Mouse (Mus musculus) midbrain, embryonic 10.5 days (tissue): ENCODE results near the gene Tmem255b. TPM values are rescaled to one million over a fixed set of nuclear protein-coding genes. Genes with fewer than 3 reads are reported as not detected.

Experiments
- DNase-seq: peaks from one replicate; pipeline ENCODE4 v3.0.0-alpha.2; 2017; ENCODE audit warnings: low spot score
- H3K27ac ChIP-seq: fragments of 300-500 bp; sonication (generic); replicated peaks from 2 replicates; pipeline ENCODE4 v1.5.1; 2016; ENCODE audit warnings: mild to moderate bottlenecking
- H3K27me3 ChIP-seq: fragments of 300-500 bp; sonication (generic); 2 replicates; pipeline ENCODE4 v1.6.1; 2016; ENCODE audit warnings: low read depth, mild to moderate bottlenecking; ENCODE audit not compliant: poor library complexity, severe bottlenecking
- H3K36me3 ChIP-seq: fragments of 300-500 bp; sonication (generic); 2 replicates; pipeline ENCODE4 v1.6.1; 2016; ENCODE audit warnings: mild to moderate bottlenecking, moderate library complexity
- H3K4me1 ChIP-seq: fragments of 300-500 bp; sonication (generic); 2 replicates; pipeline ENCODE4 v1.6.1; 2016
- H3K4me3 ChIP-seq: fragments of 300-500 bp; sonication (generic); 2 replicates; pipeline ENCODE4 v1.5.1; 2016; ENCODE audit warnings: mild to moderate bottlenecking, moderate library complexity
- H3K9me3 ChIP-seq: fragments of 300-500 bp; sonication (generic); replicated peaks from 2 replicates; pipeline ENCODE4 v1.6.1; 2016; ENCODE audit warnings: mild to moderate bottlenecking
- WGBS: fragments of 180-500 bp; shearing (Covaris S2); methylation state at CpG from one replicate; pipeline ENCODE4 v1.1.7; 2016; 5-methylcytosine and 5-hydroxymethylcytosine counted together
- polyA plus RNA-seq: library from polyadenylated mRNA; unstranded; fragments of >200 nt; fragmentation: Nextera tagmentation; extraction: Ambion mirVana; gene quantifications from 2 replicates; pipeline ENCODE4 v1.2.1, GENCODE M21; 2016

Gene Tmem255b
- 0.10 TPM in 1 of 2 replicates, not detected in the other for polyA plus RNA-seq

- Histone ChIP-seq H3K9me3 (no peaks in the 10 kb centered on the region), H3K27ac (no peak within 1 kb of the TSS), H3K36me3 (no peaks in the 10 kb centered on the region), H3K4me3 (no peak within 1 kb of the TSS), H3K4me1 (peaks cover 17% of the 10 kb centered on the region), H3K27me3 (peaks cover 33% of the 10 kb centered on the region)
- no peak for DNase-seq
- 18% methylated on average over 10 of the region's 10 CpGs for WGBS
These were observed at the start of gene Tmem255b for GRCm38 (mm10) chr8:13434889-13435288. Gene Tmem255b, plus strand, starts transcription at chr8:13435189.

- Histone ChIP-seq H3K4me1 (no peaks in the 10 kb centered on the region), H3K4me3 (no peak overlapping the region)
- WGBS: 83% methylated on average over 13 of the region's 13 CpGs
These were observed 48.6 kb upstream of the Tmem255b start for GRCm38 (mm10) chr8:13386366-13386765.

GRCm38 (mm10) chr8:13387728-13388127 lies 47.3 kb upstream of the Tmem255b start:
- 87% methylated on average over 8 of the region's 8 CpGs for WGBS
- no peak overlapping the region for H3K27ac ChIP-seq
- no peaks in the 10 kb centered on the region for H3K36me3 ChIP-seq
- no peak overlapping the region for H3K4me3 ChIP-seq
- DNase-seq: no peak
- H3K4me1 ChIP-seq: no peaks in the 10 kb centered on the region
- H3K27me3 ChIP-seq: no peaks in the 10 kb centered on the region
- H3K9me3 ChIP-seq: no peaks in the 10 kb centered on the region

More at GRCm38 (mm10) chr8:13386366-13386765, 48.6 kb upstream of the Tmem255b start:
- H3K27ac ChIP-seq: no peak overlapping the region
- H3K27me3 ChIP-seq: no peaks in the 10 kb centered on the region
- peaks cover 2% of the 10 kb centered on the region for H3K36me3 ChIP-seq
- no peaks in the 10 kb centered on the region for H3K9me3 ChIP-seq
- no peak for DNase-seq

GRCm38 (mm10) chr8:13388744-13389143 lies 46.2 kb upstream of the Tmem255b start:
- Histone ChIP-seq H3K4me3 (no peak overlapping the region), H3K36me3 (no peaks in the 10 kb centered on the region), H3K27ac (no peak overlapping the region), H3K4me1 (no peaks in the 10 kb centered on the region), H3K9me3 (no peaks in the 10 kb centered on the region), H3K27me3 (no peaks in the 10 kb centered on the region)
- no peak for DNase-seq
- WGBS: 79% methylated on average over 2 of the region's 2 CpGs

GRCm38 (mm10) chr8:13393869-13394268 lies 41.1 kb upstream of the Tmem255b start:
- Histone ChIP-seq H3K36me3 (no peaks in the 10 kb centered on the region), H3K27me3 (no peaks in the 10 kb centered on the region), H3K9me3 (no peaks in the 10 kb centered on the region), H3K4me3 (no peak overlapping the region), H3K27ac (no peak overlapping the region), H3K4me1 (no peaks in the 10 kb centered on the region)
- WGBS: 95% methylated on average over 7 of the region's 7 CpGs
- no peak for DNase-seq

- 86% methylated on average over 5 of the region's 5 CpGs for WGBS
- no peaks in the 10 kb centered on the region for H3K9me3 ChIP-seq
These were observed 38.3 kb upstream of the Tmem255b start, which contains the start of gene Atp4b for GRCm38 (mm10) chr8:13396725-13397124. Gene Atp4b, minus strand, starts transcription at chr8:13396825.

GRCm38 (mm10) chr8:13403517-13403916 lies 31.5 kb upstream of the Tmem255b start:
- 82% methylated on average over 6 of the region's 6 CpGs for WGBS
- Histone ChIP-seq H3K4me1 (no peaks in the 10 kb centered on the region), H3K27me3 (no peaks in the 10 kb centered on the region), H3K4me3 (no peak overlapping the region), H3K36me3 (no peaks in the 10 kb centered on the region), H3K9me3 (no peaks in the 10 kb centered on the region), H3K27ac (no peak overlapping the region)
- no peak for DNase-seq

More at GRCm38 (mm10) chr8:13396725-13397124, 38.3 kb upstream of the Tmem255b start, which contains the start of gene Atp4b:
- H3K4me1 ChIP-seq: no peaks in the 10 kb centered on the region
- no peaks in the 10 kb centered on the region for H3K36me3 ChIP-seq
- no peak within 1 kb of the TSS for H3K4me3 ChIP-seq
- H3K27me3 ChIP-seq: no peaks in the 10 kb centered on the region
- no peak for DNase-seq
- no peak within 1 kb of the TSS for H3K27ac ChIP-seq

- DNase-seq: no peak
- no peak within 1 kb of the TSS for H3K4me3 ChIP-seq
- no peak within 1 kb of the TSS for H3K27ac ChIP-seq
- no peaks in the 10 kb centered on the region for H3K9me3 ChIP-seq
- H3K27me3 ChIP-seq: no peaks in the 10 kb centered on the region
- no peaks in the 10 kb centered on the region for H3K36me3 ChIP-seq
- WGBS: 83% methylated on average over 5 of the region's 5 CpGs
- H3K4me1 ChIP-seq: no peaks in the 10 kb centered on the region
These were observed 30.3 kb upstream of the Tmem255b start, which contains the start of gene Grk1 for GRCm38 (mm10) chr8:13404666-13405131. Gene Grk1, plus strand, starts transcription at chr8:13405081.

GRCm38 (mm10) chr8:13406011-13406410 lies 29.0 kb upstream of the Tmem255b start:
- WGBS: 85% methylated on average over 5 of the region's 5 CpGs
- H3K27me3 ChIP-seq: no peaks in the 10 kb centered on the region

GRCm38 (mm10) chr8:13411597-13411996 lies 23.4 kb upstream of the Tmem255b start:
- peak; percentile 76 for DNase-seq
- Histone ChIP-seq H3K9me3 (no peaks in the 10 kb centered on the region), H3K4me1 (no peaks in the 10 kb centered on the region; the same call in 1 of the 2 replicates), H3K36me3 (no peaks in the 10 kb centered on the region), H3K4me3 (no peak overlapping the region), H3K27me3 (no peaks in the 10 kb centered on the region), H3K27ac (no peak overlapping the region)
- 32% methylated on average over 6 of the region's 6 CpGs for WGBS

More at GRCm38 (mm10) chr8:13406011-13406410, 29.0 kb upstream of the Tmem255b start:
- no peaks in the 10 kb centered on the region for H3K36me3 ChIP-seq
- no peaks in the 10 kb centered on the region for H3K9me3 ChIP-seq
- DNase-seq: no peak
- H3K4me1 ChIP-seq: no peaks in the 10 kb centered on the region
- no peak overlapping the region for H3K4me3 ChIP-seq
- H3K27ac ChIP-seq: no peak overlapping the region

- WGBS: 65% methylated on average over 13 of the region's 13 CpGs
These were observed 22.0 kb upstream of the Tmem255b start for GRCm38 (mm10) chr8:13412891-13413558.

GRCm38 (mm10) chr8:13413823-13414390 lies 21.1 kb upstream of the Tmem255b start:
- no peaks in the 10 kb centered on the region for H3K36me3 ChIP-seq
- DNase-seq: no peak
- H3K4me1 ChIP-seq: no peaks in the 10 kb centered on the region; the same call in 1 of the 2 replicates
- WGBS: 63% methylated on average over 12 of the region's 12 CpGs
- H3K27ac ChIP-seq: no peak overlapping the region
- H3K9me3 ChIP-seq: no peaks in the 10 kb centered on the region
- no peaks in the 10 kb centered on the region for H3K27me3 ChIP-seq
- no peak overlapping the region for H3K4me3 ChIP-seq

More at GRCm38 (mm10) chr8:13412891-13413558, 22.0 kb upstream of the Tmem255b start:
- no peaks in the 10 kb centered on the region; the same call in 1 of the 2 replicates for H3K4me1 ChIP-seq
- no peaks in the 10 kb centered on the region for H3K9me3 ChIP-seq
- H3K27ac ChIP-seq: no peak overlapping the region
- no peaks in the 10 kb centered on the region for H3K36me3 ChIP-seq
- DNase-seq: peak; percentile 62
- no peak overlapping the region for H3K4me3 ChIP-seq
- no peaks in the 10 kb centered on the region for H3K27me3 ChIP-seq

- no peaks in the 10 kb centered on the region for H3K27me3 ChIP-seq
- H3K27ac ChIP-seq: no peak overlapping the region
- DNase-seq: no peak
- H3K9me3 ChIP-seq: no peaks in the 10 kb centered on the region
- H3K36me3 ChIP-seq: no peaks in the 10 kb centered on the region
- WGBS: 84% methylated on average over 10 of the region's 10 CpGs
- no peak overlapping the region for H3K4me3 ChIP-seq
- H3K4me1 ChIP-seq: no peaks in the 10 kb centered on the region; the same call in 1 of the 2 replicates
These were observed 19.1 kb upstream of the Tmem255b start for GRCm38 (mm10) chr8:13415879-13416278.
